Mouse (Mus musculus) CD4-positive, CD25-positive, alpha-beta regulatory T cell, adult 2 months (primary cell): ENCODE results near the gene Ergic1.

Experiments used
- DNase-seq: peaks from one replicate; pipeline ENCODE4 v3.0.0-alpha.2; 2012; ENCODE audit warnings: low read depth, low spot score

Gene Ergic1

DNA sequence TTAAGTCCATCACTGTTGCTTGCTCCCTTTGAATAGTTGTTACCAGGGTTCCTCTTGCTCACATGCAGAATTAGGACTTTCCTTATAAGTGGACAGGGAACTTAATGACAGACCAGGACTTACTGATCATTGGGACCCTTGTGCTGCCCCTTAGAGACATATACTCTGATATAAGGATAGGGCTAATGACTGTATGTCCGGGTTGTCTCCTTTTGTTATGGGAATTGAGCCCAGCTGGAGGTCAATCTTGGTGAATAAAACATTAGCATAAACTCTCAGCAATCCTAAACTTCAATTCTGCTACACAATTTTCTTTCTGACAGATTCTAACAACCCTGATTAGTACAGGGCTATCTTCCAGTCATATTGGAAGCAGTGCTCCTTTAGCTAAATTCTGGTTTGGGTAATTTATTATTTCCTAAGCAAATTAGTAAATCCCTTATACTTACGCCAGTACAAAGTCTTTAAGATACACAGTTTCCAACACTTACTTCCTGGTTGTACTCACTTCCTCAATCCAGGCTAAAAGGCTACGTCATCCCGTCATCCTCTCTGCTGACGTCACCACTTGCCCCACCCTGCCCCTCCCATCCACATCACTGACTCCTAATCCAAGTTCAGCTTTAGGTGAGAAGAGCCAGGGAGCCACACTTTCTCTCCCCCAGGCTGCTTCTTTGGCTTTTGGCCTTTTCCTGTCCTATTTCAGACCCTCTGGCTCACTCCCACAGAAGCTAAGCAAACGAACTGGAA, 23.4 kb upstream of the Ergic1 start:
- peak; percentile 47 for DNase-seq

DNA sequence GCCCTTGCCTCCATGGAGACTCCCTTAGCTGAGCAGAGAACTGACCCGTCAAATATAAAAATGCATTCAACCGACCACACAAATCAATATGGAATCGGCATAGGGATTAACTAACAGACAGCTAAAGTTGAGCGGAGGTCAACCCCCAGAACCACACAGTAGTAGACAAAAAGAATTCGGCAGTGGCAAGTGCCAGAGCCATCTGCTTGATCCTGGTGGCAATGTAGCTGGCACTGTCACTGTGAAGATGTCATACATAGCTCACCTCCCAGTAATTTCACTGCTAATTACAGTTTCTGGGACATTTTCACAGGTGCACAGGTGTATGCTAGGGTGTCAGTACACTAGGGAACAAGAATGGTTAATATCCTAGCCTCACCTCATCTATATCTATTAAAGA, 21.2 kb upstream of the Ergic1 start:
- DNase-seq, result no peak

DNA sequence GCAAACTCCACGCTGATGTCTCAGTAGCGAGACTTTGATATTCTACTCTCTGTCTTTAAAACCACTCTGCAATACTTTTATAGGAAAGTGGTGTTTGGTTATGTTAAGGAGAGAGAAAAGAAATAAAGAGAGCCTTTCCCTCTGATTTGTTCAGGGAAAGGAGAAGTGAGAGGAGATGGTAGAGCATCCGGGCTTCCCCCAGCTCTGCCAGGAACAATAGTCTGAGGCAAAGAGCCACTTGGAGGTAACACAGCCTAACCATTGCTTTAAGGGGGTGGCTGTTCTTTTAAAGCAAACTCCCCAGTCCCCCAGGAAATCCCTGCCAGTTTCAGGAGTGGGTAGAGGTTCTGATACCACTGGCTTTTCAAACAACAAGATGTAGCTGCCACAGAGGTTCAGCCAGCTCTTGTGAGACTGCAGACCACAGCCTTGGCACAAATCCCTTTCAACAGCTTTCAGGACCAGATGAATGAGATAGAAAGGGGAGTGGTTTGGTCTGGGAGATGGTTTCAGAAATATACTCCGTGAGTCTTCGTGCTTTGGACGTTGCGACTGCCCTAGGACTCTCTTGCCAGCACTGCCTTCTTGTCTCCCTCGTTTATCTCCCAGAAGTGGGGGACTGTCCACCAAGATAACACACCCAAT, 16.8 kb upstream of the Ergic1 start:
- no peak for DNase-seq

DNA sequence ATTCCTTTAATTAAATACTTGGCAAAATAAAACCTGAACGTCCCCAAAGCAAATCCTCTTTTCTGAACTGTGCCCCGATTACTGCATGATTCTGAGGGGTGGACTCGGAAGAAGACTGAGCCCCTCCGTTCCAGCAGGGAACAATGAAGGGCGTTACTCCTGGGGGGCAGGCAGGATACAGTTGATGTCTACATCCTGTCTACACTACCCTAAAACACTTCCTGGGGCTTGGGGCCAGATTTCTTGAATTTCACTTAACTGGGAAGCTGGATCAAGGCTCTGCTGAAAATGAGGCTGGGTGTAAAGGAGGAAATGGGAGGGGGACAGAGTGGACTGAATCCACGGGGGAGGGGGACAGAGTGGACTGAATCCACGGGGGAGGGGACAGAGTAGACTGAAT, 13.5 kb upstream of the Ergic1 start:
- DNase-seq, result no peak

DNA sequence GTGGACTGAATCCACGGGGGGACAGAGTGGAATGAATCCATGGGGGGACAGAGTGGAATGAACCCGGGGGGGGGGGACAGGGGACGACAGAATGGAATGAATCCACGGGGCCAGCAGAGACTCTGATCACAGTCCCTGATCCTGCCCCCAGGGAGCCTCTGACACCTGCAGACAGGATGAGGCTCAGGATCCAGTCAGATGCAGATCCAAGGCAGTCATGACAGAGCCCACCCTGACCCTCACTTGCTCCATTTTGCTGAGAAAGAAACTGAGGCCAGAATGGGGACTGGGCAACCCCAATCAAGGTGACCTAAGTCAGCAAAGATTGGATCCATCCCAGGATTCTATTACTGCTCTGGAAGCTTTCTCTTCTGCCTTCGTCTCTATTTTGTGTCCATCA, 12.7 kb upstream of the Ergic1 start:
- no peak for DNase-seq

DNA sequence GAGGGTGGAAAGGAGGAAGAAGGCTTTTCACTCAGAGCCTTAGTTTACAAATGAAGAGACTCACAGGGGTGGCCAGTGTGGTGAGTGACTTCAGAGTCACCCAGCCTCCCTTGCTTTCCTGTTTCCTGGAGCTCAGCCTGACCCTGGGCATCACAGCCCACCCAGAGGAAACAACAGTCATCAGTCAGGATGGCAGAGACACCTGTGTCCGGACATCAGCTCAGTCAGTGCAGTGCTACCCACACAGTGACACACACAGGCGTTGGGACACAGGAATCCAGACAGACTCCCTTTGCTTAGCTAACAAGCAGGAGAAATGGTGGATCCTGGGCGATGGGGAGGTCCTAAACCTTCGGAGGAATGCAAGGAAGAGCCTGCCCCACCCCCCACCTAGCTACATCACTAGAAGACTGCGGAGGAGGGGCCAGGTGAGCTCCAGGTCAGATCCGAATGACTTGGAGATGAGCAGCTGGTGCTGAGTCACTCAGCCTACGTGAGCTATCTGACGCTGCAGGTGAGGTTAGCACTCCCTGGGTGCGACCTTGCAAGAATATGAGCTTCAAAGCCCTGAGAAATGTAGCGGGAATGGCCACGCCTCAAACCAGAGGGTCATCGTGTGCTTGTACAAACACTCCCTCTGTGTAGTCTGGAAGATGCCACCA, 12.0 kb upstream of the Ergic1 start:
- peak; percentile 57 for DNase-seq

DNA sequence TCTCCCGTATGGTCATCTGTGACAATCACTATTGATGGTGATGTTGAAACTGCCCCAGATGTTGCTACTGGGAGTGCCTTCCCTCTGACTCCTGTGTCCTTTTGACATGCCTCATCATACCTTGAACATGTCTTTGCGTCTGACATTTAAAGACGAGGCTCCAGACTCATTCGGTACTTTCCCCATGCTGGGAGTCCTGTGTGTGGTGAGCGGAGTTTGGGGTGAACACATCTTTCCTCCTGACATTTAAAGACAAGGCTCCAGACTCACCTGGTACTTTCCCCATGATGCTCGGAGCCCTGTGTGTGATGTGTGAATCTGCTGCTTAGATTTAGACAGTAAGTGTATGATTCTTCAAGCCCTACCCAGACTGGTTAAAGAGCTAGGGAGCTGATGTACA, 10.2 kb upstream of the Ergic1 start:
- DNase-seq, result peak; percentile 88

DNA sequence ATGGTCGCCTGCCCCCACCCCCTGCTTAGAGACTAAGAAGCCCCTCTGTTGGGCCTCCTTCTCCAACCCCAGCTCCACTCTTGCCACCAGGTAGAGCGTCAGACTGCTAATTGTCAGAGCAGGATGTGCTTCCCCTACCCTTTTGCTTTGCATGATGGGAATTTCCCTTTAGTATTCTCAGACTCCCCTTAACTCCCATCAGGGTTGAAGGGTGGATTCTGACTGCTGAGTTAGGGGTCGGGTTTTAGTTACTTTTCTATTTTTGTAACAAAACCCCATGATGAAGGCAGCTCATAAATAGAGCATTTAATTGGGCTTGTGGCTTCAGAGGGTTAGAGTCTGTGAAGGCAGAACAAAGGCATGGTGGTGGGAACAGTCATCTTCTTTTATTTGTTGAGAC, 8.3 kb upstream of the Ergic1 start:
- peak; percentile 64 for DNase-seq

DNA sequence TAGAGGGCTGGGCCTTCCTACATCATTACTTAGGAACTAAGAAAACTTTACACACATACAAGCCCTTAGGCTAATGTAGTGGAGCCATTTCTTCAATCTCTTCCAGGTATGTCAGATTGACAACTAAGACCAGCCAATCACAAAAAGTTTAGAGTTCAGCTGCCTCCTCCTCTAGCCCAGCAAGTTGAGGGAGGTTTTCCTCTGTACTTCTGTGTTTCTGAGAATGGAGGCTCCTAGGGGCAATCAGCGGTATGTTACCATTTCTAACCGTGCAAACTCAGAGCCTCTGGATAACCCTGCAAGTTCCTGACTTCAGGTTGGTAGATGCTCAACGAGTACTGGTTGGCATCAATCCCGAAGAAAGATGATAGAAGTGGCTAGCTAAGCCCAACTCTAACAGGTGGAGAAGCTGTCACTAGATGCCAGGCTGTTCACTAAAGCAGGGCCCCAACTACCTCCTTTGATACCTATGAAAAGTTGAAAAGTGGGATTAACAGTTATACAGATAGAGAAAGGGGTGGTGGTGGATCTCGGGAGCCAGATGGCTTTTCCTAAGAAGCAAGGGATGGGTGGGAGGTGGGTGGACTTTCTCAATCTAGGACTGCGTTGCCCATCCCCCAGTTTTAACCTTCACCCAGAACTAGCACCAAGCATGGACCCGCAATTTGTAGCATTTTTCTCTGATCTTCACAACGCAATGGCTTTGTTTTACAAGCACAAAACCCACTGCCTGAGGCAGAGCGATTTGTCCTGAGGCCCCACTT, 581 bp upstream of the Ergic1 start:
- peak; percentile 82 for DNase-seq

DNA sequence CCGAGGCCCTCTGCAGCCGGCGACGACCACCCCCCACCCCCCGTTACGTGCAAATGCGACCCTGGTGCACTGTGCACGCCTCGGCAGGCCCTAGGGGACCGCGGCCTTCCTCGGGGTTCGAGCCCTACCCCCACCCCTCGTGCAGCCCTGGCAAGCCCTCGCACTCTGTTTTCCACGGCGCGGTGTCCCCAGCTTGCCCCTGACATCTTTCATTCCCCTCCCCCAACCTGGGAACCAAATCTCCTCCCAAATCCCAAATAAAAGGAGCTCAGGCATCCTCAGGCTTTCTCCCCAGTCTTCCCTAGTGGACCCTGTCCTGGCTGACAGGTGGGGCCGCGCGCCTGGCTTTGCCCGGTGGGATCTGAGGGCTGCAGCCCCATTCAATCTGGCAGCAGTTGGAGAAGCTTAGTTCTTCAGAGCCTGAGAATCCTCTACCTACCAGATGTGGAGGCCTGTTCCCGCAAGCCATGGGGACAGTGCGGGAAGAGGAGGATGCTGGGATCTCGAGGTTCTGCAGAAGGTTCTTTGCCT, 427 bp downstream of the Ergic1 start, which contains the start of gene Dusp1:
Gene Dusp1, minus strand, starts transcription at position 478 of the 531 bp plus-strand sequence.
- no peak for DNase-seq

DNA sequence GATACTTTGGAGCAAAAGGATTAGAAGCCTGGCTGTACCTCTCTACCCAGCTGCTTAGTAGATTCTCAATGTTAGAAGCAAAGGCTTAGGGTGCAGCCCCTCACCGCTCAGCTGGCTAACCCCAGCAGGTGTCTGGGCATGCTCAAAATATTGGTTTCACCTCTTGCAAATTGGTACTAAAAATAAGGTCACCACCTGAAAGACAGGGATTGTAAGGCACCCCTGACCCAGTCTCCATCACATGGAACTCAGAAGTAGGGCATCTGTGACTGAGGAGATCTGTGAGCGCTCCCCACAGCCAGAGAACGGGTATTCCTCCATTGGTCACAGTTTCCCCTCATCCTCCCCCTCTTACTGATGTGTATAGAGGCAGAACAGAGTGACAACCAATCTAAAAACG, 1.0 kb downstream of the Ergic1 start:
- no peak for DNase-seq

DNA sequence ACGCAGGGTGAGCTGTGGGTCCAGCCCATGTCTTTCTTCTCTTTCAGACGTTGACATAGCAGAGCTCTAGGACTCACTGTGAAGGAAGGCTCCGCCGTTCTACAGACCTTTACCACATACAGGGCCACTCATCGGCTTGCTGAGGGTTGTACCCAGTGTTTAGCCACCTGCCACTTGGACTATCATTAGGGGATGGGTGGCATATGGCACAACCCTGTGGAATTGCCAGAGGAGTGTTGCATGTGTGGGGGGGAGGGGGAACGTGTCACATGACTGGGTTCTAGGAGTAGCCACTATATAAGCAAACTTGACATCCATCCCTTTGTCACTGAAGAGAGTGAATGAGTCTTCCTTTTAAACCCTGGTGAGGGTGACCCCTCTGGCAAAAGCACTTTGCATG, 2.2 kb downstream of the Ergic1 start:
- no peak for DNase-seq

DNA sequence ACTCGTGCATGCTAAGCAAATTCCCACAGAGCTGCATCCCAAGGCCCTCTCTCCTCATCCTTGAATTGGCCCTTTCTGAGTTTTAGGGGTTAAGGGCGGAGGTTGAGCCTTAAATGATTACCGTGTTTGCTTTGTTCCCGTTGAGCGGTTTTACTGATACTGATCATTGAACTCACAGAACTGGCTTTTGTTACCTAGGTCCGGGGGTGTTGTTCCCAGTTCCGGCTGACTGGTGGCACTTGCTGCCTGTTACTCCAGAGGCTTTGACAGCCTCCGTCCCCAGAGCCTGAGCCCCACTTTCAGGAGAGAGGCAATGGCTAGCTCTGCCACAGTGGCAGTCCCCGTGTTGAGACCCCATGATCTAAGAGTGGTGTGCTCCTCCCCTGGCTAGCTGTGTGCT, 3.1 kb downstream of the Ergic1 start:
- no peak for DNase-seq

DNA sequence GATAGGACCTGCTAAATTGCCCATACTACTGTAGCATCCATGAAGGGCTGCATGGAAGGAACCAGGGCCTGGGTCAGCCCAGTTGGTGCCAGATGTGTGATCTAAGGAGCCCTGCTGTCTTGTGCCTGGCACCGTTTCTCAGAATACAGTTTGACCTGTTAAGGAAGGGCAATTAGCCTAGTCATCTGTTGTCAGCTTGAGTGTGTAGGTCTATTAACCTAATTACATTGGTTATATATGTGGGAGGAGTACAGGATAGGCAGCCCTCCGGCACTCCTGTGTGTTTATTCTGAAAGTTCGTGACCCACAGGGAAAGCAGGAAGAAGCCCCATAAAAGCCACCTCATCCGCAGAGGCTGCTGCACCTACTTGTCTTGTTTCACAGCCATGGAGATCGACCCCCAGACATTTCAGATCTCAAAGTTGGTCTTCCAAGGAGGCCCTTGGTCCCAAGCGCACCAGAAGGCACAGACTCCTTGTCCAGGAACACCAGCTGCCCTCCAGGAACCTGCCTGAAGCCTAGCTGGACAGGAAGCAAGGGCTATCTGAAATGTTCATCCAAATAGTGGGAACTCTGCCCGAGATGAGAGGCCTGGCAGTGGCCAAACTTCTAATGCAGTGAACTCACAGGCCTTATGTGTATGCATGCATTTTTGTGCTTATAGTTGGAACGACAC, 6.0 kb downstream of the Ergic1 start:
- no peak for DNase-seq

DNA sequence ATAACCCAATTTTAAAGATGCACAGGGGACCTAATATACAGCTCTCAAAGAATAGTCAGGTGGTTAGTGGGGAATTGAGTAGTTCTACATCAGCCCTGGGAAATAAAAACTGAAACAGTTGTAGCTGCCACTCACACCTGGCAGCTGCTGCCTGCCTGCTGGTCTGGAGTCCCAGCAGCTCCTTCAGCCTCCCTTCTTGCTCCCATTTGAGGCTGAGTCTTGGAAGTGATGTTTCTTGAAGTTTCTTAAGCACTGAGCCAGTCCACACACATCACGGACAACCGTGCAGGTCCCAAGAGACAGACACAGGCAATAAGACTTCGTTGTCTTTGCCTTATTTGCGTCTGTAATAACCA, 6.5 kb downstream of the Ergic1 start:
- DNase-seq, result no peak

DNA sequence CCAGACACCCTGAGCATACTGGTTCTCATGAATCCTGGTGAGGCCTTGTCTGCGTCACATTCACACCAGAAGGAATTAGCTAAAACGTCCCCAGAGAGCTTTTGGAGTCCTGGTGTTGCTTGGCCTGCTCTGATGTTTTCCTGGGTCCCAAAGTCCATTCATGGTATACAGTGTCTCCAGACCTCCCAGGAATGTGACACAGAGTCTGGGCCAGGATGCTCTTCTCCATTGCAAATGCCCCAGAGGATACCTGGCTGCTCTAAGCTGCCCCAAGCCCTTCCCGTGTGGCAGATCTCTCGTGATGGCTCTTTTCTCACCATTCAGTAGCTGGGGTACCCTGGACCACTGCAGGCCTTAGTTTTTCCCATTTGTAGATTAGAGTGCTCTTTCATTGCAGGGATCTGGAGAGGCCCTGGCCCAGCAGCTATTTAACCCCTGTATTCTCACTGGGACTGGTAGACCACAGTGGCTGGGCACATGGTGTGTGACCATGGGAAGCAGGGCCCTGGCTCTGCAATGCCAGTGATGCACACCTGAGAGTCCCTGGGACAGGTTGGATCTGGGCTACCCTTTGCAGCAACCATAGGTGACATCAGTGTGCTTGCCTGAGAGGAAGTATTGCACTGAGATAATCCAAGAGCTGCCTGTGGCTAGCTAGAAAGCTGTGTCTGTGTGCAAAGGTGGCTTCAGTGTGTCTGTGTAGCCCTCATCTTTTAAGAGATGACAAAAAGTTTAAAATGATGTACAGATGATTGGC, 8.5 kb downstream of the Ergic1 start:
- no peak for DNase-seq

DNA sequence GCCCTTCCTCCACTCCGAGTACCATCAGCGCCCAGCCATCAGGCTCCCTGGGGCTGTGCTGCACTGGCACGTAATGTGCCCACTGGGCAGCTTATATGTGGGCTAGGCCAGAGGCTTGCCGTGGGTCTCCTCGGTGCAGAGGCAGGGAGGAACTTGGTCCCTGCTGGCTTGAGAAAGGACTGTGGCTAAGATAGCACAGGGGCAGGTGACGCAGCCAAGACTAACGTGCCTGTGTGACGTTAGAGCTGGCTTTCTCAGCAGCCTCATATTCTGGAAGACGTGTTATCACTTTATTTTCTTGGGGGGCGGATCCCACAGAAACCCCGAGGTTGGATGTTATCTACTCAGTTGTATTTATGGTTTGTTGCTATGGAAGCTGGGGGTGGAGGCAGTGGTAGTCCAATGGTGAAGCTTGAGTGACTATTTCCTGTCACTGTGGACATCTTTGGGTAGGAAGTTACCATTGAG, 9.4 kb downstream of the Ergic1 start:
- peak; percentile 82 for DNase-seq

DNA sequence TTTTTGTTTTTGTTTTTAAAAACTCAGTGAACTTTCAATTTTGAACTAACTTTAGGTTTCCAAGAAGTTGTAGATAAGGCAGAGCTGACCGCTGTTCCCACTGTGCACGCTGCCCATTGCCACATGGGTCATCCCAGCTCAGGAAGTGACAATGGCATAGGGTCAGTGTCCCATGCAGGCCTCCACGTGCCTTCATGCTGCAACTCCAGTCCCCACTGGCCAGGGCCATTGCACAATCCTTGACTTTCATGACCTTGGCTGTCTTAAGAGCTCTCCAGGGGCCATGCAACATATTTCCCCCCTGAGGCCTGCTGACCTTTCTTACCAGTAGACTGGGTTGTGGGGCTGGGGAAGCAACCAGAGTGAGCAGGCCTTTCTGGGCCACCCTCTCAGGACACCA, 10.1 kb downstream of the Ergic1 start:
- no peak for DNase-seq

DNA sequence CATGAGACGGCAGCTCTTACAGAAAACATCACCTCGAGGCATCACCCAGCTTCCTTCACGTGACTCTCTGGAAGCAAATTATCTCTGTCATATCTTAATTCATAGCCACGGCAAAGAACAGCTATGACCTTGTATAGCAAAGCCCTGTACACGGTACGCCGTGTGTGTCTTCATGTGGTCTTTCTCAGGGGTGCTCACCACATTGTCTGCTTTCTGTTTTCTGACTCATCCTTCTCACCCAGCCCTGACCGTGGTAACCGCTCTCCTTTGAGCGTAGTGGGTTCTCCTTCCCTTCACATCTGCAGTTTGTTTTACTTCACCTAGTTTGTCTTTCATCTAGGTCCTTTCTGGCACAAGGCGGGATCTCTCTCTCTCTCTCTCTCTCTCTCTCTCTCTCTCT, 11.0 kb downstream of the Ergic1 start:
- peak; percentile 81 for DNase-seq

DNA sequence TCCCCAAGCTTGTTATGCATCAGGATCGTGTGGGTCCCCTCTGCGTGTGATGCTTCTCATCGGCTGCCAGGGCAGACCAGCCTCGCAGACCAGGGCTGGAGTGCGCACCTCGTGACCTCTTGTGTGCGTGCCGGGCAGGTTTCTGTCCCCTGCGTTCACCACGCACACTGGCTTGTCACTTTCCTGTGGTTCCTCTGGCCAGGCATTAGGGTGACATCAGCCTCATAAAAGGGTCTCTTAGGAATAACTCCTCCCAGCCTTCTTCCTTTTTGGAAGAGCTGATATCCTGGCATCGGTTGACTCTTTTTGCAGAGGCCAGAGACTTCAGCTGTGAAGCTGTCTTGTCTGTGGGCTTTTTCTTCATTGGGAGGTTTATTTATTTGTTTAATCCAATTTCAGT, 12.8 kb downstream of the Ergic1 start:
- DNase-seq, result no peak

DNA sequence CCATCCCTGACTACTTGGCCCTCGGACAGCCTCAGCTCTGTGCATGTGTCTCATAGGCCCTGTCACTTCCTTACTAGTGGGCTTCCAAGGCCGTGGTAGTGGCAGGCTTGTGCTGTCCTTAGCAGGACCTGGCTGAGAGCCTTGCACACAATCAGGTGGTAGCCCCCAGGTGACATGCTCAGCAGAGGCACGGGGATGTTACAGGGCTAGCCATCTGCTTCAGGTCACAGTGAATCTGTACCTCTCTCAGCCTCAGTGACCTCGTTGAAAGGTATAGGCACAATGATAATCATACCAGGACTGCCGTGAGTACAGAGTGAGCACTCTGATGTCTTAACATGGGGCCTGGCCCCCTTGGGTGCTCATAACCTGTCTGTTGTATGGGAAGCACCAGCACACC, 13.4 kb downstream of the Ergic1 start:
- no peak for DNase-seq
